Mouse (Mus musculus) forebrain, embryonic 16.5 days (tissue): ENCODE measurements around the gene Sema6b. TPM values are rescaled to one million over a fixed set of nuclear protein-coding genes. Genes with fewer than 3 reads are reported as not detected.
"Not testable (repeated sequence)": the region's sequence is repeated elsewhere in the genome, so short reads cannot be mapped to it uniquely, and the experiment has no call there.

Source experiments
- ATAC-seq: fragments of 200-750 bp; cut with Nextera tagmentation; 2 replicates; pipeline ENCODE4 v1.8.0; 2017; ENCODE audit warnings: mild to moderate bottlenecking, moderate library complexity
- H3K27ac ChIP-seq: fragments of 300-500 bp; sonication (generic); 2 replicates; pipeline ENCODE4 v1.5.1; 2014; ENCODE audit warnings: low read length, control low read depth
- H3K27me3 ChIP-seq: fragments of 300-500 bp; sonication (generic); replicated peaks from 2 replicates; pipeline ENCODE4 v1.6.1; 2014; ENCODE audit warnings: low read length; ENCODE audit not compliant: control insufficient read depth, insufficient read depth
- H3K36me3 ChIP-seq: fragments of 300-500 bp; sonication (generic); 2 replicates; pipeline ENCODE4 v1.6.1; 2014; ENCODE audit not compliant: control insufficient read depth, insufficient read depth
- H3K4me1 ChIP-seq: fragments of 300-500 bp; sonication (generic); replicated peaks from 2 replicates; pipeline ENCODE4 v1.6.1; 2014; ENCODE audit warnings: low read length; ENCODE audit not compliant: control insufficient read depth, insufficient read depth
- H3K4me2 ChIP-seq: fragments of 300-500 bp; sonication (generic); 2 replicates; pipeline ENCODE4 v1.6.1; 2014; ENCODE audit warnings: mild to moderate bottlenecking, low read length, control low read depth
- H3K4me3 ChIP-seq: fragments of 300-500 bp; sonication (generic); replicated peaks from 2 replicates; pipeline ENCODE4 v1.5.1; 2014; ENCODE audit warnings: mild to moderate bottlenecking, low read length, control low read depth
- H3K9ac ChIP-seq: fragments of 300-500 bp; sonication (generic); replicated peaks from 2 replicates; pipeline ENCODE4 v1.6.1; 2014; ENCODE audit warnings: low read depth, low read length, control low read depth
- H3K9me3 ChIP-seq: fragments of 300-500 bp; sonication (generic); 2 replicates; pipeline ENCODE4 v1.6.1; 2016; ENCODE audit warnings: low read length; ENCODE audit not compliant: control insufficient read depth
- WGBS: fragments of 180-500 bp; shearing (Covaris S2); extraction: QIAGEN DNeasy Blood & Tissue Kit; methylation state at CpG from one replicate; pipeline ENCODE4 v1.1.7; 2014; 5-methylcytosine and 5-hydroxymethylcytosine counted together
- polyA plus RNA-seq: library from polyadenylated mRNA; unstranded; fragments of >200 nt; fragmentation: Nextera tagmentation; extraction: Ambion mirVana; gene quantifications from 2 replicates; pipeline ENCODE4 v1.2.1, GENCODE M21; 2015

Sema6b gene
- polyA plus RNA-seq, 1 experiment from 2014 or later = 10.7 TPM

DNA sequence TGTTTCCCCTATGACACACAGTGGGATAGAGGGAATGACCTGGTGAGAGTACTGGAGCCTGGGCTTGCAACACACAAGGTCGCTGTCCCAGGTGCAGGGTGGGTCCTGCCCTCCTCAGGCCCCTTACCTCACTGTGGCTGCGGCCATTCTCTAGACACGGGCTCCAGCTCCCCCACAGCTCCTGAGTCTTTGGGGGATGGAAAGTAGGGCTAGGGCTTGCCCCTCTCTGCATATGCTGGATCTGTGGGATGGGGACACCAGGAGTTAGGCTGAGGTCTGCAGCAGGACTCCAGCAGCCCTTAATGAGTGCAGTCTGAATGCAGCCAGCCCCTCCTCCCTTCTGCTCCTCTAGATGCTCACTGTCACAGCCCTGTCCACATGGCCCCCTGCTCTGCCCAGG, 27.4 kb downstream of the Sema6b start:
- WGBS = 73% methylated on average over 3 of the region's 3 CpGs
- Histone ChIP-seq H3K9me3 (no peaks in the 10 kb centered on the region), H3K4me2 (no peak overlapping the region), H3K4me1 (peaks cover 7% of the 10 kb centered on the region), H3K36me3 (no peaks in the 10 kb centered on the region), H3K27me3 (peaks cover 9% of the 10 kb centered on the region; the same call in 1 of the 2 replicates), H3K4me3 (no peak overlapping the region), H3K9ac (no peak overlapping the region), H3K27ac (no peak overlapping the region)
- no peak for ATAC-seq

DNA sequence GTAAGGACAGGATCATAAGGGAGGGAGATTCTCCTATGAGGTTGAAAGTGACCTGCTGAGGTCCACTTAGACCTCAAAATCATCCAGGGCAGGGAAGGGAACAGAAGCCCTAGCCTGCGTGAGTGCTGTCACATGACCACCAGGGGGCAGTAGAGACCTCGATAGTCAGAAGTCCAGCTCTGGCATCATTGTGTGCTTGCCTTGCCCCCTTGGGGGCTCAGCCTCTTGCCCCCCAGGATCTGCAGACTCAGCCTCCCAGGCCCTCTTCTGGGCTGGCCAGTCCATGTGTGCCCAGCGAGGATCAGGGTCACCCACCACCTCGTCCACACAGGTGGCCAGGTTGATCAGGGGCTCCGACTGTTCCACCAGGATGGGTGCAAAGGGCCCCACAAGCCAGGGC, 28.3 kb downstream of the Sema6b start:
- H3K9me3 ChIP-seq = no peaks in the 10 kb centered on the region
- H3K4me3 ChIP-seq = no peak overlapping the region
- H3K9ac ChIP-seq = no peak overlapping the region
- WGBS = 46% methylated on average over 5 of the region's 5 CpGs
- no peak overlapping the region for H3K4me2 ChIP-seq
- H3K4me1 ChIP-seq = no peaks in the 10 kb centered on the region
- peak; percentile 32; the same call in 1 of the 2 replicates for ATAC-seq
- H3K27me3 ChIP-seq = peaks cover 3% of the 10 kb centered on the region; the same call in 1 of the 2 replicates
- no peak overlapping the region for H3K27ac ChIP-seq
- H3K36me3 ChIP-seq = no peaks in the 10 kb centered on the region

DNA sequence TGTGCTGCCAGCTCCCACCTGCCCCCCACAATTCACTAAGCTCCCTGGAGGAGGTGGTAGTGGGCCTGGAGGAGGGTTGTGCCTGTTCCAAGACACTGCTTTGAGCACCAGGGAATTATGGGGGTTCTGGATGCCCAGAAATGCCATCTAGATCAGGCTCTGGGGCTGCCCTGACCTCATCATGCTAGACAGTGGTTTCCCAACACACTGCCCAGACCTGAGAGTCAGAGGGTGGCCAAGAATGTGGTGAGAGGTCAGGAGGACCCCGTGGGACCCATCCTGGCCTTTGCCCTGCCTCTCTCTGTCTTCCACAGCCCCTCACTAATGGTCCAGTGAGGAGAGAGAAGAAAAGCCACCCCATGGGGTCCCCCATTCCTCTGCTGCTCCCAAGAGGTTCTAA, 29.1 kb downstream of the Sema6b start:
- no peak overlapping the region for H3K4me2 ChIP-seq
- no peaks in the 10 kb centered on the region for H3K9me3 ChIP-seq
- no peaks in the 10 kb centered on the region for H3K27me3 ChIP-seq
- H3K9ac ChIP-seq = no peak overlapping the region
- no peaks in the 10 kb centered on the region for H3K4me1 ChIP-seq
- WGBS = 56% methylated on average over 1 of the region's 1 CpGs
- no peak for ATAC-seq
- no peak overlapping the region for H3K27ac ChIP-seq
- H3K4me3 ChIP-seq = no peak overlapping the region
- H3K36me3 ChIP-seq = no peaks in the 10 kb centered on the region

DNA sequence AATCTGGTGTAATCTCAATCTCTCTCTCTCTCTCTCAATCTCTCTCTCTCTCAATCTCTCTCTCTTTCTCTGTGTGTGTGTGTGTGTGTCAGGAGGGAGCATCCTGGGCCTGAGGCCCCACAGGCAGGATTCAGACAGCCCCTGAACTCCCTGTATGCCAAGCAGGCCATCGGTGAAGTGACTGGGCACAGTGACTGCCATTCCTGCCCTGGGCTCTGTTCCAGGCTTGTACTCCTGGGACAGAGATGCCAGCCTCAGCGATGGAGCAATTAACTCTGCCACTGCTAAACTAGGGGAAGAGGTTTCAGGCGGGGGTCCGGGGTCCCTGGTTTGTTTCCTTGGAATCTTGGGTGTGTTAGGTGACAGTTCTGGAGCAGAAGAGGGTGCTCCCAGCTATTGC, 29.6 kb downstream of the Sema6b start:
- no peaks in the 10 kb centered on the region for H3K9me3 ChIP-seq
- no peak overlapping the region for H3K27ac ChIP-seq
- H3K27me3 ChIP-seq = no peaks in the 10 kb centered on the region
- no peak for ATAC-seq
- no peak overlapping the region for H3K9ac ChIP-seq
- H3K4me1 ChIP-seq = no peaks in the 10 kb centered on the region
- H3K36me3 ChIP-seq = no peaks in the 10 kb centered on the region
- H3K4me2 ChIP-seq = no peak overlapping the region
- H3K4me3 ChIP-seq = no peak overlapping the region
- WGBS = 58% methylated on average over 4 of the region's 4 CpGs

DNA sequence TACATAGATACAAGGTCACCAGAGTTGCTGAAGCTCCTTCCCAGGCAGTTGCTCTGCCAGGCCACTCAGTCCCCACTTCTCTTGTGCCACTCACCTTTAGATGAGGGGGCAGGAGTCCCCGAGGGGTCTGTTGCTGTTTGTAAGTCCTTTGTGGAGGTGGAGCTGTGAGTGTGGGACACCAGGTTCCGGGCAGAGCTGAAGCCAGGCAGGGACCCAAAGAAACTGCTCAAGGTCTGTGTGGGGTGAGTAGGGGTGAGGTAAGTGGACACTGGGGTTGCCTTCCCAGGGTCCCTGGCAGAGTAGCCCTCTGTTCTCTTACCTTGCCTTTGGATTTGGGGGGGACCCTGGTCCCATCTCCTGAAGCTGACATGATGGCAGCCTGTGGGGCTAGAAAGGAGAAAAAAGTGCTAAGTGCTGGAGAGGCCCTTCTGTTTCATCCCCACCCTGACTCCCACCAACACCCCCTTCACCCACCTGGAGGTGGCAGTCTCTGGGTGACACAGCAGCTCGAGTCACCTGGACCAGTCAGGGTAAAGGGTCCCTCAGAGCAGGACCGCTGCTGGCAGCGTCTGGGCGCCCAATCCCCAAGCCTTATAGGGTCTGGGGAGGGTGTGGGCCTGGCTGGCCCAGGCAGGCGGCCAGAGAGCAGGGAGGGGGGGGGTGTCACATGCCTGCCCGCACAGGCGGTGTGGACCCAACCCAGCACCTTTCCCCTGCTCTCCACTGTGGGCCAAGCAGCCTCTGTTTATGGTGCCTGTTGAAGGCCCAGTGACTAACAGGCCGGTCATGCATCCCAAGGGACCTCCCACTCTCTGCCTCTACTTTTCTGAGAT, 30.7 kb downstream of the Sema6b start, which contains the start of gene Plin4:
Gene Plin4 (minus strand): TSS at position 585 of the 833 bp plus-strand sequence.
- Histone ChIP-seq H3K9ac (no peak within 1 kb of the TSS), H3K27me3 (no peaks in the 10 kb centered on the region), H3K4me3 (no peak within 1 kb of the TSS), H3K36me3 (no peaks in the 10 kb centered on the region), H3K27ac (no peak within 1 kb of the TSS), H3K4me1 (no peaks in the 10 kb centered on the region), H3K9me3 (no peaks in the 10 kb centered on the region), H3K4me2 (no peak within 1 kb of the TSS)
- WGBS = 67% methylated on average over 9 of the region's 10 CpGs
- ATAC-seq = no peak

DNA sequence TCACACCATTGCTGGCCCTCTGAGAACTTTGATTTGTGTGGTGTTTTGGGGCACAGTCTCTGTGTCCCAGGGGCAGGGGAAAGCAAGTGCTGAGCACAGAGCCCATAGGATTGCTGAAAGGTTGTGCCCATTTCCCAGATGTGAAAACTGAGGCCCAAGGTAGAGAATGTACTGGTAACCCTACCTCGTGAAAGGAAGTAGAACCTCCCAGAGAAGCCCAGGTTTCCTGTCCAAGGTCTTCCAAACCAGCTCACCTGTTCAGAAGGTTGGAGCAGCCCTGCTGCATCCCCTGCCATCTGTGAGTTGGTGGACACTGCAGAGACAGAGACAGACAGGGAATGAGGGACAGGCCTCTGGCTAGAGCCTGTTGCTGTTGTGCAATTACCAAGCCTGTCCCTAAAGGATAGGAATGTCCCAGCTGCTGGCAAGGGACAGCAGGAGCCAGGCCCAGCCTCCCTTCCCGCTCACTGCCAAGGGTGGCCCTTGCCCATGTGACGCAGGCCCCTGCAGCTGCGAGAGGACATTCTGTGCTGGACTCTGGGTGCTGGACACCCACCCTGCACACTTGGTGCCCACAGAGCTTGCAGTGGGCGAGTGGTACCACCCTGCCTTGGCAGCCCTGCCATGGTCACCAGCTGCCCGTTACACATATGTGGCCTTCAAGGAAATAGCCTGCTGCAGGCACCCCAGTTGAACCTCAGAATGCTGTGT, 31.7 kb downstream of the Sema6b start:
- no peak for ATAC-seq
- Histone ChIP-seq H3K4me1 (no peaks in the 10 kb centered on the region), H3K27me3 (no peaks in the 10 kb centered on the region), H3K4me3 (no peak overlapping the region), H3K27ac (no peak overlapping the region), H3K4me2 (no peak overlapping the region), H3K9ac (no peak overlapping the region), H3K36me3 (no peaks in the 10 kb centered on the region), H3K9me3 (no peaks in the 10 kb centered on the region)
- 84% methylated on average over 6 of the region's 6 CpGs for WGBS

DNA sequence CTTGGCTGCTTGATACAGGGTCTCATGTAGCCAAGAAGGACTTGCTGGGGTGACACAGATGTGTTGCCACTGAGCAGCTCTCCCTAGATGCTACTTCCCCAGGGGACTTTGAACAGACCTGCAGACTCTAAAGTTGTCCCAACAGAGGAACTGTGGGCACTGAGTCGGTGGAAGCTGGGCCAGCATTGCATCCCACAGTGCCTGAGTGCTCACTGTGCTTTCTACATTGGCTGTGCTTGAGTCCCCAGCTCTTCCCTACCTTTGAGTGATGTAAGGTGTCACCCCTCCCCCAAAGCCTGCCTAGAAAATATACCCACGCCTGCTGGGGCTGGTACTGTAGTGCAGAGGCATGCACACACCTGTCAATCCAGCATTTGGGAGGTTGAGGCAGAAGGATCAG, 32.4 kb downstream of the Sema6b start:
- H3K36me3 ChIP-seq = peaks cover 1% of the 10 kb centered on the region
- no peaks in the 10 kb centered on the region for H3K9me3 ChIP-seq
- no peak overlapping the region for H3K4me3 ChIP-seq
- no peak overlapping the region for H3K4me2 ChIP-seq
- H3K27ac ChIP-seq = no peak overlapping the region
- no peaks in the 10 kb centered on the region for H3K4me1 ChIP-seq
- no peaks in the 10 kb centered on the region for H3K27me3 ChIP-seq
- no peak overlapping the region for H3K9ac ChIP-seq
- WGBS = 68% methylated on average over 2 of the region's 2 CpGs
- ATAC-seq = no peak

DNA sequence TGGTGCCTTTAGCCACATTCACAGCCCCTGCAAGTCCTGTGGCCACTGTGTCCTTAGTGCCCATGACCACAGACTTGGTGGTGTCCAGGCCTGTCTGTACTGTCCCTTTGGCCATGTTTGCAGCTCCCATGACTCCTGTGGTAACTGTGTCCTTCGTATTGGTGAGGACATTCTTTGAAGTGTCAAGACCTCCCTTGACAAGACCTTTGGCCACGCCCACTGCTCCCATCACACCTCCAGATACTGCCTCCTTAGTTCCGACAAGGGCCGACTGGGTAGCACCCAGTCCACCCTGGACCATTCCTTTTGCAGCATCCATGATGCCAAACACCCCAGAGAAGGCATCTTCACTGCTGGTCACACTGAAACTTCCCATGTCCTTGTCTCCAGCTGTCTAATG, 33.2 kb downstream of the Sema6b start:
- Histone ChIP-seq H3K27me3 (no peaks in the 10 kb centered on the region), H3K36me3 (peaks cover 8% of the 10 kb centered on the region), H3K9me3 (no peaks in the 10 kb centered on the region), H3K9ac (no peak overlapping the region), H3K4me1 (no peaks in the 10 kb centered on the region), H3K27ac (no peak overlapping the region), H3K4me3 (no peak overlapping the region), H3K4me2 (no peak overlapping the region)
- WGBS = 86% methylated on average over 4 of the region's 4 CpGs
- ATAC-seq = no peak

DNA sequence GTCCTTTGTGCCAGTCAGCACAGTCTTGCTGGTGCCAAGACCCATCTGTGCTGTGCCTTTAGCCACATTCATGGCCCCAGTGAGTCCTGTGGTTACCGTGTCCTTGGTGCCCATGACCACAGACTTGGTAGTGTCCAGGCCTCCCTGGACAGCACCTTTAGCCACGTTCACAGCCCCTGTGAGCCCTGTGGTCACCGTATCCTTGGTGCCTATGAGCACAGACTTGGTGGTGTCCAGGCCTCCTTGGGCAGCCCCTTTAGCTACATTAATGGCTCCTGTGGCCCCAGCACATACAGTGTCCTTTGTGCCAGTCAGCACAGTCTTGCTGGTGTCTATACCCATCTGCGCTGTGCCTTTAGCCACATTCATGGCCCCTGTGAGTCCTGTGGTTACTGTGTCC, 33.7 kb downstream of the Sema6b start:
- ATAC-seq, H3K36me3 ChIP-seq, H3K9ac ChIP-seq, H3K4me1 ChIP-seq, H3K4me2 ChIP-seq, H3K4me3 ChIP-seq, H3K27me3 ChIP-seq, H3K9me3 ChIP-seq, H3K27ac ChIP-seq: not testable (repeated sequence)
- 97% methylated on average over 4 of the region's 4 CpGs for WGBS
